Mouse (Mus musculus): ENCODE results near the gene Olfr1489.
"Not testable (repeated sequence)": the region's sequence is repeated elsewhere in the genome, so short reads cannot be mapped to it uniquely, and the experiment has no call there.

Gene Olfr1489

DNA sequence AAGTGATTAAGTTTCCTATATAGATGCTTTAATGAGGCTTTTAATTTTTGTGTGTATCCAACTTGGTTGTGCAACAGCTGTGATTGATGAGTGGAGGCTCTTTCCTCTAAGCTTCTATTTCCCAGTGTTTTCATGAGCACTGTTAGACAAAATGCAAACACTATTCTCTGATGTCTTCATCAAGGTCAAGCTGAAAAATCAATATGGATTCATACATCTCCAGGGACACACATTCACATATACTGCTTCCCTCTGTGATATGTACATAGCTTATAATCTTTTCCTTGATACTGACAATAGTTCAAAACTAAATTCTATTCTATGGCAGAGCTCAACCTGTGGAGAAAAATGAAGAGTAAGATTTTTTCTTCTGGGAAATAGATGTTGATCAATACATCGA lies at the start of gene Olfr1489:
Gene Olfr1489, plus strand, starts transcription at position 301 of the 400 bp plus-strand sequence.
- DNase-seq (ENCODE audit: extremely low read depth, low read depth): no peak

DNA sequence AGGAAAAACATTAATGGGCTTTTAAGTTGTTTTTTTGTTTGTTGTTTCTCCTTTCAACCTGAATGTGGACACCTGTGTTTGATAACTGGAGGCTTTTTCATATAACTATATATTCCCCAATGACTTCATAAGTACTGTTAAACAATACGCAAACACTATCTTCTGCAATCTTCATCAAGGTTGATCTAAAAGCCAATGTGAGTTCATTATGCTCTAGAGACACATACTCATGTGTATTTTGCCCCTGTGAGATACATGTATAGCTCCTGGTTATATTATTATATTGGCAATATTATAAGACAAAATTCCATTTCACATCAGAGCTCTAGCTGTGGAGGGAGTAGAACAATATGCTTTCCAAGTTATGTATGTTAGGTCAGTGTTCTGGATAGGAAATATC lies 48.2 kb upstream of the Olfr1489 start, which contains the start of gene Olfr1484:
Gene Olfr1484, plus strand, starts transcription at position 301 of the 400 bp plus-strand sequence.
- DNase-seq (ENCODE audit: extremely low read depth, low read depth): no peak

DNA sequence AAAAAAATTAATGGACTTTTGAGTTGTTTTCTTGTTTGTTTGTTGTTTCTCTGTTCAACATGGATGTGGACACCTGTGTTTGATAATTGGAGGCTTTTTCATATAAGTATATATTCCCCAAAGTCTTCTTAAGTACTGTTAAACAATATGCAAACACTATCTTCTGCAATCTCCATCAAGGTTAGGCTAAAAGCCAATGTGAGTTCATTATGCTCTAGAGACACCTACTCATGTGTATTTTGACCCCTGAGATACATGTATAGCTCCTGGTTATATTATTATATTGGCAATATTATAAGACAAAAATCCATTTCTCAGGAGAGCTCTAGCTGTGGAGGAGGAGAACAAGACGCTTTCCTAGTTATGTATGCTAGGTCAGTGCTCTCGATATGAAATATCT lies 14.3 kb upstream of the Olfr1489 start, which contains the start of gene Olfr1487:
Gene Olfr1487, plus strand, starts transcription at position 301 of the 400 bp plus-strand sequence.
- DNase-seq (ENCODE audit: extremely low read depth, low read depth): not testable (repeated sequence)

DNA sequence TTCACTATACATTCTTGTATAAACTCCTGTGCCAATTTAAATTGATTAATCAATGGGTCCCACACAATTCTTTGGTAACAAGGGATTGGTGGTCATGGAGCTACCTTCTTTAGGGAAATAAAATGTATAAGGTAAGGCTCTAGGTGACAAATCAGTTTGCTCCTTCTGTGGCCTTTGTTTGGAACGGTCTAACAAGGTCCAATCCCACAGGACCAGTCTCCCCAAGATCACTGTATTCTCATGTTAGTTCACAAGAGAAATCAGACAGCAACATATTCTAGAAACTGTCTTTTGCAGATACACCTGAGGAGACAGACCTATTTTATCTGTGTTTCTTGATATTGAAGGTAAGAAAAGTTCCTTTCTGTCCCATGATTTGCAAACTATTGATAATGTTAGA lies 19.4 kb downstream of the Olfr1489 start, which contains the start of gene Olfr1490:
Gene Olfr1490, plus strand, starts transcription at position 301 of the 400 bp plus-strand sequence.
- no peak for DNase-seq (ENCODE audit: extremely low read depth, low read depth)
